Mouse (Mus musculus): Measurements from ENCODE around the gene Ptpn13.

The Ptpn13 gene

GRCm38 (mm10) chr5:103518797-103519468, 93.9 kb downstream of the Ptpn13 start:
- peak; percentile 11 for DNase-seq (ENCODE audit: low read depth)

GRCm38 (mm10) chr5:103522371-103522770, 97.4 kb downstream of the Ptpn13 start:
- no peak for DNase-seq (ENCODE audit: low read depth)

DNA sequence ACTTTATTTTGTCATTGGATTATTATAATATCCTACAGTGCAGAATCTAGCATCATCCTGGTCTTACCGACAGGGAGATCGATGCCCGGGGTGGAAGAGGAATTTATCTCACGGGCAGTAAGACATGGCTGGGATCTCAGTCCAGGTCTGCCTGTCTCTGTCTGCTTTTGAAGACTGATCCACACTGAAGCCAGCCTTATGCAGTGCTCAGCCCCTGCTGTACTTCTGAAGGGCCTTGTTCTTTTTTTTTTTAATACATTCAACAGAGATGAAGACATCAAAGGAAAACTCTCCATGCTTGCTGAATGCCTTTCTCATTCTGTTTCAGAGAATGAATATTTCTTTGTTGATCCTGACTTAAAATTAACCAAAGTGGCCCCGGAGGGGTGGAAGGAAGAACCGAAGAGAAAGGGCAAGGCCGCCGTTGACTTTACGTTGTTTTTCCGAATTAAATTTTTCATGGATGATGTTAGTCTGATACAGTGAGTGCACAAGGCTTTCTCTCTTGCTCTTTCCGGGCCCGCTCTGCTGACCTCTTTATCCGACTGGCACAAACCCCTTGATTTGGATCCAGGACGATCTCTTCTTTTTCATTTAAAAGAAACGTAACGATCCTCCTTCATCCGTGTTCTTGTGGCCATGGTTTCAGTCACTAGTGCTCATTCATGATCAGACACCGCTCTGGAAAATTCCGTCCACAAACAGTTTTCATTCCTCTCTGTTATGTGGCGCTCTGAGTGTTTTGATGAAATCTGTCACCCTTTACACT, 101.9 kb downstream of the Ptpn13 start:
- DNase-seq (ENCODE audit: low read depth) = no peak

- no peak for DNase-seq (ENCODE audit: low read depth)
Measured at GRCm38 (mm10) chr5:103527437-103527718, 102.4 kb downstream of the Ptpn13 start.

DNA sequence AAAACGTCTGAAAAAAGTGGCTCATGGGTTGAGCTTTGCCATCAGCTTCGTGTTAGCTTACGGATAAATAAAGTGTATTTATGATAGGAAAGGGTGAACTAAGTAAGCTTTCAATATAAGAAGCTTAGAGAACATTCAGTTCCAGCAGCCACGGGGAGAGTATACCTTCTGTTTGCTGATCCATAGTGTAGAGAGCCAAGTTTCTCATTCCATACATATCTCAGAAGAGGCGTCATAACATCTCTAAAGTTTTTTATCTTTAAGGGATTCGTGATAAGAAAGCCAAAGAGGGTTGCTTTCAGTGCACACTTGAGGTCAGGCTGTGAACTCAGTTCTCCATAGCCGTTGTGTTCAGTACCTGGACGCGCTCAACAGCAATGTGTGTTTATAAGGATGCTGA, 105.2 kb downstream of the Ptpn13 start:
- DNase-seq (ENCODE audit: low read depth) = no peak

- DNase-seq (ENCODE audit: low read depth) = no peak
Measured at GRCm38 (mm10) chr5:103532841-103533390, 107.9 kb downstream of the Ptpn13 start.

DNA sequence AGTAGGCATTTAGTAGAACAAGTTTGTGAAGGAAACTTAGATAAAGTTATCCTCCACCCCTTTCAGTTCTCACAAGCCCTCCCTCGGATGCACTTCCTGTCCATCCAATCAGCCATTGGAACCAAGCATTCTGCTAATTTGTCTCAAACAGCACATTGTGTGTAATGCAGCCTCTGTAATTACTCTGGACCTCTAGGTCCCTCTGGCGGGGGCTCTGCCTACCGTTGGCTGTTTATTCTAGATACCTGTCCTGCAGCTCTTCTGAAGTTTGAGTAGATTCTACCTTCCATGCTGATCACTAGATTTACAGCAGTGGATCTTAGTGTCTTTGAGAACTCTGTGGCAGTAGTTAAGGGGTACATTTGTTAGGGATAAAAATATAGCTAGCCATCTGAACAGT, 109.5 kb downstream of the Ptpn13 start:
- DNase-seq (ENCODE audit: low read depth) = no peak

DNA sequence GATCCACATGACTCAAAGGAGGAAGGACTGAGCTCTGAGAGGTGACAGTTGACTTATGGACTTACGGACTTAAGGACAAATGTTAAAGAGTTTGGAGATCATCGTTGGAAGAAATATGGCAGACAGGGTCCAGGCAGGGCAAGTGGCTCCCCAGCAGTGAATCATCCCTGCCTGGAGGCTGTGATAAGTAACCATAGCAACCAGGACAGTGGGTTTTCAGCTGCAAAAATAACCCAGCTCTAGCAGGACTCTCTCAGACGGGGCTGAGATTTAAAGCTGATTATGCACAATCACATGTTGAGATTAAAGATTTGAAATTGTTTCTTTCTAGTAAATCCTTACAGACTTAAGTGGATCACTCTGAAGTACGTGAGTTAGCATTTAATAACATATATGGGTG, 112.4 kb downstream of the Ptpn13 start:
- DNase-seq (ENCODE audit: low read depth) = no peak

DNA sequence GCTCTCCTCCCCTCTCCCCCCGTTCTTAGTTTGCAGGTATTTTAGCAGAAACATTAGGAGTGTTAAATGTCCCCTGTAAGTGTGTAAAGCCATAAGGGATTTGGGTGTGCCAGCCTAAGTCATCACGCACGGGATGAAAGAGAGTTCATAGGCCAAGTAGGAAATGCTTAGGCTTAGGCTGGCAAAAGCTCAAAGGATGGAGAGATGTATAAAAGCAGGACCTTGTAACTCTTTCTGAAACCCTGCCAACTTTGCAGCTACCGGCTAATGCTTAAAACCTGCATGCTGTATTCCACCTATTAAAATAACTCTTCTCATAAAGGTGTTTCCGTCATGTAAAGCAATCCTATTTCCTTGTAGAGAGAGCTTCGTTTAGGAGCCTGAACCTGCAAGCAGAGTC, 115.6 kb downstream of the Ptpn13 start:
- DNase-seq (ENCODE audit: low read depth) = no peak

DNA sequence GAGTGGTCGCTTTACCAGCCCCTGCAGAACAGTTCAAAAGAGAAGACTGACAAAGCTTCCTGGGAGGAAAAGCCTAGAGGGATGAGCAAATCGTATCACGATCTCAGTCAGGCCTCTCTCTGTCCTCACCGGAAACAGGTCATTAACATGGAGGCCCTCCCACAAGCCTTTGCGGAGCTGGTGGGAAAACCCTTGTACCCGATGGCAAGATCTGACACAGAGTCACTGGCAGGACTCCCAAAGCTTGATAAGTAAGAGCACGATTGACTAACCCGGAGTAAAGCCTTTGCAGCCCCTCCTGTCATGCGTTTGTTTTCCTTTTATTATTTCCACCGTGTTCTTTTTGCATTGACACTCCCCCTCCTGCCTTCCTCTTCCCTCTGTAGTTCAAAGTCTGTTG, 116.1 kb downstream of the Ptpn13 start:
- no peak for DNase-seq (ENCODE audit: low read depth)

DNA sequence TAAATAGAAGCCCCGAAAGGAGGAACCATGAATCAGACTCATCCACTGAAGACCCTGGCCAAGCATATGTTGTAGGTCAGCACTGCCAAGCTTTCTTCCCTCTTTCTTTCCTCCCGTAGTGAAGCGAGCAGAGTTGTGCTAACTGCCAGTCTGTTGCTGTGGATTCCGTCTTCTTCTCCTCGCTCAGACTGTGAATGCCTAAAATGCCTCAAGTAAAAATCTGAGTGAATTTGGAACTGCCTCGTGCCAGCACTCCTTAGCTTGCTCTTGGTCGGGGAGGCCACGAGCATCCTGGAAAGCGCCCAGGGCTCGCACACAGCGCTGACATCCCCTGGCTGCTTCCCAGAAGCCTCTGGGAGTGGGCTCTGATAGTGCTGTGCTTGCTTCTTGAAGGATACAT, 116.5 kb downstream of the Ptpn13 start:
- DNase-seq (ENCODE audit: low read depth) = no peak

GRCm38 (mm10) chr5:103545381-103546000, 120.5 kb downstream of the Ptpn13 start:
- DNase-seq (ENCODE audit: low read depth) = no peak

- no peak for DNase-seq (ENCODE audit: low read depth)
Measured at GRCm38 (mm10) chr5:103554769-103555168, 129.8 kb downstream of the Ptpn13 start.

DNA sequence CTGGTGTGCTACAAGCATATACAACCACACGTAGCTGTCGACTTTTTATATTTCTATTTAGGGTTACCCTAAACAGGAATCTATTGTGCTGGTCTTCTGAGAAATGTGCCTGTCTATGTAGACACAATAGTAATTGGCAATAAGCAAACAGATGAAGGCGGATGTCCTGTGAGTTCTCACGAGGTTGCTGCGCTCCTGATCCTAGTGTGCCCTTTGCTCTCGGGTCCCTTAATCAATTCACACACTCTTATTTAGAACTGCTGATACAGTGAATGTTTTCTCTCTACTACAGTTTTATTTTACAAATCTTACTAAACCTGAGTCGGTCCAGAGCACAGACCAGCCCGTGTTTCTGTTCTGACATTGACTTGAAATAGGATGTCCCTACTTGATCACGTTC, 135.6 kb downstream of the Ptpn13 start:
- no peak for DNase-seq (ENCODE audit: low read depth)

- DNase-seq (ENCODE audit: low read depth) = no peak
Measured at GRCm38 (mm10) chr5:103568034-103568433, 143.0 kb downstream of the Ptpn13 start.

DNA sequence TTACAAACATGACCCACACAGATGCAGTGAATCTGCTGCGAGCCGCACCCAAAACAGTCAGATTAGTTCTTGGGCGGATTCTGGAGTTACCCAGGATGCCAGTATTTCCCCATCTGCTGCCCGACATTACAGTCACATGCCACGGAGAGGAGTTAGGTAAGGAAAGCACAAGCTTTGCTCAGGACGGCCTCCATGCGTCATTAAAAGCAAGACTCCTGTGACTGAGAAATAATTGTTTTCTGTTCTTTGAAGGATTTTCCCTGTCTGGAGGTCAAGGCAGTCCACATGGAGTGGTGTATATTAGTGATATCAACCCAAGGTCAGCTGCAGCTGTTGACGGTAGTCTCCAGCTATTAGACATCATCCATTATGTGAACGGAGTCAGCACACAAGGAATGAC, 144.5 kb downstream of the Ptpn13 start:
- DNase-seq (ENCODE audit: low read depth) = no peak

DNA sequence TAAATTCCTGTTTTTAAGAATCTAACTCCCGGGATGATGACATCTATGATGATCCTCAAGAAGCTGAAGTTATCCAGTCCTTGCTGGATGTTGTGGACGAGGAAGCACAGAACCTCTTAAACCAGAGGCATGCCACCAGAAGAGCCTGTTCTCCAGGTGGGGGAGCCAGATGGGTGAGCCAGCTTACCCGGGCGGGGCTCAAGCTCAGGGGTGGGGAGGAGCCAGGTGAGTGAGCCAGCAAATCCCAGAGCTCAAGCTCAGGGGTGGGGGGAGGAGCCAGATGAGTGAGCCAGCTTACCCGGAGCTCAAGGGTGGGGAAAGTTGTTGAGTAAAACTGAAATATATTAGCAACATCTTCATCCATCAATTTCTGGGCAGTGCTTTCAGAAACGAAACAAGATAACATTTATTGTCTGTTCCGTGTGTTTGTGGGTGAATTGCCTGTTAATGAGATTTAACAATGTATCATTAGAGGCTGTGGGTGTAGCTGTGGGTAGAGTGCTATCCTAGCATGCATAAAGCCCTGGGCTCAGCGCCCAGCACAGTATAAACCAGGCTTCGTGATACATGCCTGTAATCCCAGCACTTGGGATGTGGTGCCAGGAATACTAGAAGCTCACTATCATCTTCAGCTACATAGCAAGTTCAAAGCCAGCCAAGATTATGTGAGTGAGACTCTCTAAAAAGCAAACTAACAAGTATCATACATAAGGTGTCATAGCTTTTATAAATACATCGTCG, 154.9 kb downstream of the Ptpn13 start:
- DNase-seq (ENCODE audit: low read depth) = peak; percentile 4

GRCm38 (mm10) chr5:103587219-103587618, 162.2 kb downstream of the Ptpn13 start:
- DNase-seq (ENCODE audit: low read depth) = peak; percentile 5

- no peak for DNase-seq (ENCODE audit: low read depth)
Measured at GRCm38 (mm10) chr5:103591846-103592245, 166.9 kb downstream of the Ptpn13 start.

GRCm38 (mm10) chr5:103592706-103593105, 167.7 kb downstream of the Ptpn13 start:
- peak; percentile 8 for DNase-seq (ENCODE audit: low read depth)

DNA sequence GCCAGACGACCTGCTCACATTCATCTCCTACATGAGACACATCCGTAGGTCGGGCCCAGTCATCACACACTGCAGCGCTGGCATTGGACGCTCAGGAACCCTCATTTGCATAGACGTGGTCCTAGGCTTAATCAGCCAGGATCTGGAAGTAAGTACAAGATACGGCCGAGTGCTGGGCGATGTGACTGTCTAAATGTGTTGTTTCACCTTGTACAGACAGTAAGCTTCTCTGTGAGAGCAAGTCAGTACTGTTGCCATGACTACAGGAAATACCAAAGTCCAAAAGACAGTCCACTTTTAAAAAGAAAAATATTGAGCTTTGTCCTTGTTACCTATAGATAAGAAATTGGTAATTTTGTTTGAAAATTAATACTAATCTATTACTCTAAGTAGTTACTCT, 168.6 kb downstream of the Ptpn13 start:
- peak; percentile 5 for DNase-seq (ENCODE audit: low read depth)

Data from 416B (cell line).